Mouse (Mus musculus): ENCODE measurements at regions not wholly inside any gene's neighbourhood (a gene's known extent, or its start where the extent isn't known, plus 50 kb on each side); places are given as distances from the start of the nearest gene placed in this dataset.
A peak's percentile ranks its signal among the peaks of the same experiment; 100 is the strongest.

- WGBS, result 83% methylated on average over 6 of the region's 6 CpGs
- ATAC-seq (ENCODE audit: low FRiP score), result no peak
- H3K4me3 ChIP-seq (replicated peaks; ENCODE audit: low read length), result no peak overlapping the region
- no peaks in the 10 kb centered on the region for H3K4me1 ChIP-seq (replicated peaks; ENCODE audit: control insufficient read depth, insufficient read depth, low read length)
- no peak overlapping the region for H3K27ac ChIP-seq
- no peak for DNase-seq (ENCODE audit: low spot score)
- H3K9ac ChIP-seq, result no peak overlapping the region
- H3K27me3 ChIP-seq (ENCODE audit: control insufficient read depth, insufficient read depth, low read length), result no peaks in the 10 kb centered on the region
- H3K4me2 ChIP-seq (replicated peaks), result no peak overlapping the region
- no peaks in the 10 kb centered on the region for H3K9me3 ChIP-seq (ENCODE audit: control insufficient read depth, low read length)
- H3K36me3 ChIP-seq (replicated peaks; ENCODE audit: control insufficient read depth, insufficient read depth), result no peaks in the 10 kb centered on the region
Observed at GRCm38 (mm10) chr11:38618707-38619106, 1382.9 kb upstream of the Tenm2 start.

- no peak overlapping the region for H3K9ac ChIP-seq
- no peak overlapping the region for H3K4me3 ChIP-seq (replicated peaks; ENCODE audit: low read length)
- no peak overlapping the region for H3K27ac ChIP-seq
- H3K4me2 ChIP-seq (replicated peaks), result no peak overlapping the region
- 0 out of 2 replicates have a peak, but pooled peaks cover 3% of the 10 kb centered on the region for H3K9me3 ChIP-seq (ENCODE audit: control insufficient read depth, low read length)
- DNase-seq (ENCODE audit: low spot score), result no peak
- H3K36me3 ChIP-seq (replicated peaks; ENCODE audit: control insufficient read depth, insufficient read depth), result no peaks in the 10 kb centered on the region
- H3K27me3 ChIP-seq (ENCODE audit: control insufficient read depth, insufficient read depth, low read length), result no peaks in the 10 kb centered on the region
- no peak for ATAC-seq (ENCODE audit: low FRiP score)
- WGBS, result 68% methylated on average over 4 of the region's 4 CpGs
- no peaks in the 10 kb centered on the region for H3K4me1 ChIP-seq (replicated peaks; ENCODE audit: control insufficient read depth, insufficient read depth, low read length)
Observed at GRCm38 (mm10) chr11:38600971-38601370, 1365.2 kb upstream of the Tenm2 start.

DNA sequence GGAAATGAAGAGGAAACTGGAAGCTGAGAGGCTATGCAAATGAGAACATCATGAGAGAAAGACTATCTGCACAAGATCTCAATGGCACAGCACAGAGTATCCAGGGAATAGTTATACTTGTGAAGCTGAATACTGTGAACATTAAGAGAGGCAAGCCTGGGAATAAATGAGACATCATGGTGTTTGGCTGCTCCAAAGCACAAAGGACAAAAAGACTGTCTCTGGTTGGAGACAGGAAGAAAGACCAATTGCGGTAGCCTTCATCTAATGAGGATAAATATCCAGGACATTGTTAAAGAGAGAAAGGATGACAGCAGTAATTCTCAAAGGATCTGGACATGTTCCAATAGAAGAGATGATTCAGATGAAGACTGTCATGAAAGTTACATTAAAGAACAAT is 1332.8 kb upstream of the Tenm2 start:
- DNase-seq (ENCODE audit: low spot score) (no peak), ATAC-seq (ENCODE audit: low FRiP score) (no peak)
- Histone ChIP-seq H3K9ac (no peak overlapping the region), H3K4me1 (replicated peaks; ENCODE audit: control insufficient read depth, insufficient read depth, low read length) (no peaks in the 10 kb centered on the region), H3K4me3 (replicated peaks; ENCODE audit: low read length) (no peak overlapping the region), H3K27me3 (ENCODE audit: control insufficient read depth, insufficient read depth, low read length) (no peaks in the 10 kb centered on the region), H3K9me3 (ENCODE audit: control insufficient read depth, low read length) (peaks cover 4% of the 10 kb centered on the region; the same call in 1 of the 2 replicates), H3K36me3 (replicated peaks; ENCODE audit: control insufficient read depth, insufficient read depth) (no peaks in the 10 kb centered on the region), H3K4me2 (replicated peaks) (no peak overlapping the region), H3K27ac (no peak overlapping the region)
- WGBS, result 52% methylated on average over 1 of the region's 1 CpGs

DNA sequence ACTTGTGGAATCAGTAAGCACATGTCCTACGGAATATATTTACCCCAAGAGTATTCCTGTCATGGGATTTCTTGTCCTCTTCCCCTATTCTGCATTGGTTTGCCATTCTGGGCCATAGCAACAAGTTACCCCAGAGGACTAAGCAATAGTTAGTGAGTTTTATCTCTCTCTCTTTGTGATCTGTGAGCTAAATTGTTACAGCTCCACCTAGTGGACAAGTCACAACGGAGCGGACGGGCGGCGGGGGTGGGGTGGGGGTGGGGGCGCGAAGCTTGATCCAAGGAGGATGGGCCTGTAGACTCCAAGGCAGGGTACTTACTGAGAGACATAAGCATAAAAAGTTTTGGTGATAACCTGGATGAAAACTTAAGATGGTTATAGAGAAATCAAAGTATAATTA is 1308.1 kb upstream of the Tenm2 start:
- Histone ChIP-seq H3K9ac (no peak overlapping the region), H3K27me3 (ENCODE audit: control insufficient read depth, insufficient read depth, low read length) (no peaks in the 10 kb centered on the region), H3K4me2 (replicated peaks) (no peak overlapping the region), H3K4me1 (replicated peaks; ENCODE audit: control insufficient read depth, insufficient read depth, low read length) (no peaks in the 10 kb centered on the region), H3K9me3 (ENCODE audit: control insufficient read depth, low read length) (no peaks in the 10 kb centered on the region), H3K36me3 (replicated peaks; ENCODE audit: control insufficient read depth, insufficient read depth) (no peaks in the 10 kb centered on the region), H3K4me3 (replicated peaks; ENCODE audit: low read length) (no peak overlapping the region), H3K27ac (no peak overlapping the region)
- ATAC-seq (ENCODE audit: low FRiP score) (peak; percentile 21; the same call in 1 of the 2 replicates), DNase-seq (ENCODE audit: low spot score) (peak; percentile 46)
- WGBS, result 7% methylated on average over 8 of the region's 8 CpGs

GRCm38 (mm10) chr11:38540097-38540496 is 1304.3 kb upstream of the Tenm2 start:
- H3K27ac ChIP-seq, result no peak overlapping the region
- no peaks in the 10 kb centered on the region for H3K4me1 ChIP-seq (replicated peaks; ENCODE audit: control insufficient read depth, insufficient read depth, low read length)
- H3K36me3 ChIP-seq (replicated peaks; ENCODE audit: control insufficient read depth, insufficient read depth), result no peaks in the 10 kb centered on the region
- H3K4me2 ChIP-seq (replicated peaks), result no peak overlapping the region
- no peaks in the 10 kb centered on the region for H3K27me3 ChIP-seq (ENCODE audit: control insufficient read depth, insufficient read depth, low read length)
- H3K9me3 ChIP-seq (ENCODE audit: control insufficient read depth, low read length), result no peaks in the 10 kb centered on the region
- DNase-seq (ENCODE audit: low spot score) (no peak), ATAC-seq (ENCODE audit: low FRiP score) (no peak)
- H3K9ac ChIP-seq, result no peak overlapping the region
- no peak overlapping the region for H3K4me3 ChIP-seq (replicated peaks; ENCODE audit: low read length)
- 82% methylated on average over 2 of the region's 2 CpGs for WGBS

GRCm38 (mm10) chr11:38532282-38532681 is 1296.5 kb upstream of the Tenm2 start:
- Histone ChIP-seq H3K27ac (no peak overlapping the region), H3K4me2 (replicated peaks) (no peak overlapping the region), H3K4me3 (replicated peaks; ENCODE audit: low read length) (no peak overlapping the region), H3K9me3 (ENCODE audit: control insufficient read depth, low read length) (no peaks in the 10 kb centered on the region), H3K36me3 (replicated peaks; ENCODE audit: control insufficient read depth, insufficient read depth) (no peaks in the 10 kb centered on the region), H3K4me1 (replicated peaks; ENCODE audit: control insufficient read depth, insufficient read depth, low read length) (no peaks in the 10 kb centered on the region), H3K9ac (no peak overlapping the region), H3K27me3 (ENCODE audit: control insufficient read depth, insufficient read depth, low read length) (no peaks in the 10 kb centered on the region)
- WGBS, result 96% methylated on average over 2 of the region's 2 CpGs
- DNase-seq (ENCODE audit: low spot score) (no peak), ATAC-seq (ENCODE audit: low FRiP score) (no peak)

GRCm38 (mm10) chr11:38509676-38510075 is 1273.9 kb upstream of the Tenm2 start:
- 91% methylated on average over 4 of the region's 4 CpGs for WGBS

DNA sequence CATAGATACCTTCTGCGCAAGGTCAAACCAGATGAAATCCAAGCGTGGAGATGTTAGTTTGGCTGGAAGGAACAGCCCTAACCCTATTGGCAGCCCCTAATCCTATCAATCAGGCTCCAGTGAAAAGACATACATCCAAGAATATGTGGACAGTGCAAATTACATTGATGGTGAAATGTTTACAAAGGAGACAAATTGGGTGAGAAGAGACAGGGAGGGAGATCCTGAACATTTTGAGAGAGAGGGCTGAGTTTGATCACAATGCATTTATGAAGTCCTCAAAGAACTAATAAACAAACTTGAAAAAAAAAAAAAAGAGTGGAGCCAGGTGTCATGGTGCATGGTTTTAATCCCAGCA is 1228.5 kb upstream of the Tenm2 start:
- Histone ChIP-seq H3K27ac (no peak overlapping the region), H3K9ac (no peak overlapping the region), H3K4me1 (replicated peaks; ENCODE audit: control insufficient read depth, insufficient read depth, low read length) (no peaks in the 10 kb centered on the region), H3K27me3 (ENCODE audit: control insufficient read depth, insufficient read depth, low read length) (no peaks in the 10 kb centered on the region), H3K9me3 (ENCODE audit: control insufficient read depth, low read length) (no peaks in the 10 kb centered on the region), H3K4me3 (replicated peaks; ENCODE audit: low read length) (no peak overlapping the region), H3K4me2 (replicated peaks) (no peak overlapping the region), H3K36me3 (replicated peaks; ENCODE audit: control insufficient read depth, insufficient read depth) (no peaks in the 10 kb centered on the region)
- ATAC-seq (ENCODE audit: low FRiP score) (no peak), DNase-seq (ENCODE audit: low spot score) (no peak)
- 95% methylated on average over 2 of the region's 2 CpGs for WGBS

More at GRCm38 (mm10) chr11:38509676-38510075, 1273.9 kb upstream of the Tenm2 start:
- DNase-seq (ENCODE audit: low spot score) (no peak), ATAC-seq (ENCODE audit: low FRiP score) (no peak)
- no peaks in the 10 kb centered on the region for H3K27me3 ChIP-seq (ENCODE audit: control insufficient read depth, insufficient read depth, low read length)
- no peak overlapping the region for H3K4me2 ChIP-seq (replicated peaks)
- no peaks in the 10 kb centered on the region for H3K9me3 ChIP-seq (ENCODE audit: control insufficient read depth, low read length)
- no peak overlapping the region for H3K4me3 ChIP-seq (replicated peaks; ENCODE audit: low read length)
- H3K27ac ChIP-seq, result no peak overlapping the region
- H3K36me3 ChIP-seq (replicated peaks; ENCODE audit: control insufficient read depth, insufficient read depth), result no peaks in the 10 kb centered on the region
- H3K9ac ChIP-seq, result no peak overlapping the region
- no peaks in the 10 kb centered on the region for H3K4me1 ChIP-seq (replicated peaks; ENCODE audit: control insufficient read depth, insufficient read depth, low read length)

DNA sequence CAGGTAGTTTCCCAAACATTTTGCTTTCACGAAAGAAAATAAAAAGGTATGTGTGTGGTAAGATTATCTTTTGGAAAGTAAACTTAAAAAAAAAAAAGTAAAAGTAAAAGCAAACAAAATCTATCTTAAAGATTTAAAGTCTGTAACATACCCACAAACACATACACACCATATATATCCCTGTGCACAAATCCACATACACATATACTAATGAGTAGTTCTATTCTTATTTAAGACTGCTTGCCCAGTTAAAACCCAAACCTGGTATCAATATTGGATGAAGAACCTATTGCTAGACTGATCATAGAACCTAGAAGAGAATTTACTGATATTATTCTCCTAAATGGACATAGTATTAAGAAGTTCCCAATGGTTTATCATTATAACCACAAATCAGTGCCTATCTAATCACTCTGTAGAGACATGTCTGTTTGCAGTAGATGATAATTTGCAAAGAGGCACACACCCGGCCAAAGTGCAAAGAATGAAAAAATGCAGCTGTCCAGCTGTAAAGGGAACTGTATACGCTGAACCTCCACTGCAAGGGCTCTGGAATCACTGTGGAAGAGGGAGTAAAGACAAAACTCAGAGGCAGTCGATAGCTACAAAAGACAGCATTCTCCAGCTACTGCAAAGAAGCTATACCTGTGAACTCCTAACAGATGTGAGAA is 1227.9 kb upstream of the Tenm2 start:
- Histone ChIP-seq H3K36me3 (replicated peaks; ENCODE audit: control insufficient read depth, insufficient read depth) (no peaks in the 10 kb centered on the region), H3K27ac (no peak overlapping the region), H3K9me3 (ENCODE audit: control insufficient read depth, low read length) (no peaks in the 10 kb centered on the region), H3K4me1 (replicated peaks; ENCODE audit: control insufficient read depth, insufficient read depth, low read length) (no peaks in the 10 kb centered on the region), H3K27me3 (ENCODE audit: control insufficient read depth, insufficient read depth, low read length) (no peaks in the 10 kb centered on the region), H3K9ac (no peak overlapping the region), H3K4me3 (replicated peaks; ENCODE audit: low read length) (no peak overlapping the region), H3K4me2 (replicated peaks) (no peak overlapping the region)
- DNase-seq (ENCODE audit: low spot score) (no peak), ATAC-seq (ENCODE audit: low FRiP score) (no peak)
- 75% methylated on average over 4 of the region's 4 CpGs for WGBS

DNA sequence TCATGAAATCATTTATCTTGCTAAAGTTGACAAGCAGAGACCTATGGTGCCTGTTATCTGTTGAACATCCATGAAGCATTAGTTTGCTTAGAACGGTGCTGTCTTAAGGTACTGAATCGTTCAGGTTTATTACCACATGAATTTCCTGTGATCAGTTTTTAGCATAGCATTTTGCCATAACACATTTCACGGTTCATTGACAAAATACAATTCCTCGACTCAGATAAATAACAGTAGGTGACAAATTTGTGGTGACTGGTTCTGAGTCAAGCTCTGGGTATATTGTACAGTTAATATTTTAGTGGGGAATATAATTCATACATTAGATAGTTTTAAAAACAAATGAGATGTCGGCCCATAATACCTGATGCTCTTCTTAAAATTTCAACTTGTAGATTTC is 1207.5 kb upstream of the Tenm2 start:
- H3K27ac ChIP-seq, result no peak overlapping the region
- DNase-seq (ENCODE audit: low spot score) (no peak), ATAC-seq (ENCODE audit: low FRiP score) (no peak)
- 84% methylated on average over 5 of the region's 5 CpGs for WGBS
- no peaks in the 10 kb centered on the region for H3K4me1 ChIP-seq (replicated peaks; ENCODE audit: control insufficient read depth, insufficient read depth, low read length)
- no peak overlapping the region for H3K9ac ChIP-seq
- H3K4me2 ChIP-seq (replicated peaks), result no peak overlapping the region
- no peaks in the 10 kb centered on the region for H3K36me3 ChIP-seq (replicated peaks; ENCODE audit: control insufficient read depth, insufficient read depth)
- H3K27me3 ChIP-seq (ENCODE audit: control insufficient read depth, insufficient read depth, low read length), result no peaks in the 10 kb centered on the region
- no peak overlapping the region for H3K4me3 ChIP-seq (replicated peaks; ENCODE audit: low read length)
- no peaks in the 10 kb centered on the region for H3K9me3 ChIP-seq (ENCODE audit: control insufficient read depth, low read length)

Data from hindbrain, embryonic 14.5 days (tissue).